Mouse (Mus musculus) forebrain, embryonic 11.5 days (tissue): ENCODE data around the gene Gm43552. TPM values are rescaled to one million over a fixed set of nuclear protein-coding genes. Genes with fewer than 3 reads are reported as not detected.
A peak's percentile ranks its signal among the peaks of the same experiment; 100 is the strongest.

Experiments
- ATAC-seq: fragments of 200-750 bp; cut with Nextera tagmentation; replicated peaks from 2 replicates; pipeline ENCODE4 v1.8.0; 2017; ENCODE audit warnings: moderate TSS enrichment; ENCODE audit not compliant: low FRiP score
- DNase-seq: peaks from one replicate; pipeline ENCODE4 v3.0.0-alpha.2; 2017; ENCODE audit warnings: low spot score
- H3K27ac ChIP-seq: fragments of 300-500 bp; sonication (generic); 2 replicates; pipeline ENCODE4 v1.5.1; 2014; ENCODE audit warnings: low read depth, low read length
- H3K27me3 ChIP-seq: fragments of 300-500 bp; sonication (generic); 2 replicates; pipeline ENCODE4 v1.6.1; 2014; ENCODE audit warnings: mild to moderate bottlenecking, low read length, mixed read lengths; ENCODE audit not compliant: control insufficient read depth, insufficient read depth
- H3K36me3 ChIP-seq: fragments of 300-500 bp; sonication (generic); 2 replicates; pipeline ENCODE4 v1.6.1; 2014; ENCODE audit warnings: mild to moderate bottlenecking, low read length, moderate library complexity, mixed read lengths; ENCODE audit not compliant: control insufficient read depth, insufficient read depth
- H3K4me1 ChIP-seq: fragments of 300-500 bp; sonication (generic); replicated peaks from 2 replicates; pipeline ENCODE4 v1.6.1; 2014; ENCODE audit warnings: low read length, mixed read lengths; ENCODE audit not compliant: control insufficient read depth, insufficient read depth
- H3K4me2 ChIP-seq: fragments of 300-500 bp; sonication (generic); 2 replicates; pipeline ENCODE4 v1.6.1; 2014; ENCODE audit warnings: low read depth, mild to moderate bottlenecking, low read length, moderate library complexity, mixed read lengths; ENCODE audit not compliant: severe bottlenecking
- H3K4me3 ChIP-seq: fragments of 300-500 bp; sonication (generic); 2 replicates; pipeline ENCODE4 v1.5.1; 2014; ENCODE audit warnings: low read depth, low read length
- H3K9ac ChIP-seq: fragments of 300-500 bp; sonication (generic); 2 replicates; pipeline ENCODE4 v1.6.1; 2014; ENCODE audit warnings: low read length
- H3K9me3 ChIP-seq: fragments of 300-500 bp; sonication (generic); 2 replicates; pipeline ENCODE4 v1.6.1; 2016; ENCODE audit warnings: low read length, mixed read lengths; ENCODE audit not compliant: control insufficient read depth
- WGBS: fragments of 180-500 bp; shearing (Covaris S2); extraction: QIAGEN DNeasy Blood & Tissue Kit; methylation state at CpG from one replicate; pipeline ENCODE4 v1.1.7; 2014; 5-methylcytosine and 5-hydroxymethylcytosine counted together
- polyA plus RNA-seq: library from polyadenylated mRNA; unstranded; fragments of >200 nt; fragmentation: Nextera tagmentation; extraction: Ambion mirVana; gene quantifications from 2 replicates; pipeline ENCODE4 v1.2.1, GENCODE M21; 2014

Gm43552 gene
- polyA plus RNA-seq, 1 experiment from 2014 or later = not detected

GRCm38 (mm10) chr5:65422803-65423202, 69.8 kb downstream of the Gm43552 start:
- Histone ChIP-seq H3K4me2 (no peak overlapping the region), H3K27ac (no peak overlapping the region), H3K4me3 (no peak overlapping the region), H3K27me3 (no peaks in the 10 kb centered on the region), H3K4me1 (no peaks in the 10 kb centered on the region), H3K36me3 (no peaks in the 10 kb centered on the region; the same call in 1 of the 2 replicates), H3K9ac (no peak overlapping the region), H3K9me3 (no peaks in the 10 kb centered on the region)
- ATAC-seq (no peak), DNase-seq (no peak)
- 92% methylated on average over 8 of the region's 8 CpGs for WGBS

GRCm38 (mm10) chr5:65420822-65421221, 71.8 kb downstream of the Gm43552 start:
- DNase-seq (no peak), ATAC-seq (no peak)
- no peak overlapping the region for H3K9ac ChIP-seq
- H3K4me3 ChIP-seq = no peak overlapping the region
- no peak overlapping the region for H3K27ac ChIP-seq
- H3K9me3 ChIP-seq = no peaks in the 10 kb centered on the region
- H3K27me3 ChIP-seq = no peaks in the 10 kb centered on the region
- H3K4me2 ChIP-seq = no peak overlapping the region
- no peaks in the 10 kb centered on the region; the same call in 1 of the 2 replicates for H3K36me3 ChIP-seq
- WGBS = 81% methylated on average over 6 of the region's 6 CpGs
- H3K4me1 ChIP-seq = no peaks in the 10 kb centered on the region

GRCm38 (mm10) chr5:65419136-65419535, 73.5 kb downstream of the Gm43552 start:
- Histone ChIP-seq H3K36me3 (no peaks in the 10 kb centered on the region; the same call in 1 of the 2 replicates), H3K4me3 (no peak overlapping the region), H3K9me3 (no peaks in the 10 kb centered on the region), H3K27me3 (no peaks in the 10 kb centered on the region), H3K4me2 (no peak overlapping the region), H3K4me1 (0 out of 2 replicates have a peak, but pooled peaks cover 2% of the 10 kb centered on the region), H3K27ac (no peak overlapping the region), H3K9ac (no peak overlapping the region)
- no peak for DNase-seq
- 81% methylated on average over 10 of the region's 10 CpGs for WGBS
- ATAC-seq = no peak

DNA sequence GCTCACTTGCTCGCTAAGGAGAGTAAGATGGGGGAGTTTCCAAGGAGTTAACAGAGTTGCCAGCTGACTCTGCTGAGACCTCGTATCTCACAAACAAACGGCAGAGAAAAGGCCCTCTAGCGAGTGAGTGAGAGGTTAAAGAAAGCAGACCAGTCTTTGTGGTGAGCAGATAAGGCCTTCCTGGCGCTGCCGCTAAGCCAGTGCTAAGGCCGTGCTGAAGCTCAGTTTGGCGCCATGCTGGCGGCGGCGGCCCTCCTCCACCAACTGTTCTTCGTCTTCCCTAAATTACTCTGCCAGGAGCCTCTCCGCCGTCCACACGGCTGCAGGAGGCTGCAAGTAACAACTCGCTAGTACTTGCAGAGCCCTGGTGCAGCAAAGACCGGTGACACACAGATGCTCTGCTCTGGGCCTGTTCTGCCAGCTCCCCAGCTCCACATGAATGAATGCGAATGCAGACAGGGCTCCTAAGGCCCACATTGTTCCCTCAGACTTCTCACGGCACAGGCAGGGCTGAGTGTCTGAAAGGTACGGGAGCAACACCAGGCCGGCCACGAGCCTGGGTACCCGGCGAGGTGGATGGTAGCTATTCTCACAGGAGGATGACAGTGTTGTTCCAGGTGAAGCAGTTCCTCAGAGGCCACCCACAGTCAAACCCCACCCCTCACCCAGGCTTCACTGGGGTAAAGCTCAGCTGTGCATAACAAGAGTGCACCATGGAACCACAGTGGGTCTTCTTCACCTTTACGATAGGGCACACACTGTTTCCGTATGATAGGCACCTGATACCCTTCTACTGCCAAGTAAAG, 76.8 kb downstream of the Gm43552 start:
- no peak overlapping the region for H3K4me3 ChIP-seq
- H3K36me3 ChIP-seq = no peaks in the 10 kb centered on the region; the same call in 1 of the 2 replicates
- no peaks in the 10 kb centered on the region for H3K27me3 ChIP-seq
- WGBS = 15% methylated on average over 26 of the region's 26 CpGs
- peak overlapping the region; percentile 26; the same call in 1 of the 2 replicates for H3K4me2 ChIP-seq
- no peak overlapping the region; the same call in 1 of the 2 replicates for H3K27ac ChIP-seq
- peak; percentile 63 for DNase-seq
- peak overlapping the region; percentile 53 for H3K9ac ChIP-seq
- ATAC-seq = 0 out of 2 replicates have a peak, but pooled peaks have one; percentile 39
- no peaks in the 10 kb centered on the region for H3K9me3 ChIP-seq
- H3K4me1 ChIP-seq = 0 out of 2 replicates have a peak, but pooled peaks cover 2% of the 10 kb centered on the region

- Histone ChIP-seq H3K27me3 (no peaks in the 10 kb centered on the region), H3K9ac (no peak overlapping the region), H3K36me3 (no peaks in the 10 kb centered on the region; the same call in none of the 2 replicates), H3K4me1 (peaks cover 4% of the 10 kb centered on the region; the same call in 1 of the 2 replicates), H3K27ac (no peak overlapping the region), H3K4me3 (no peak overlapping the region), H3K4me2 (no peak overlapping the region), H3K9me3 (no peaks in the 10 kb centered on the region)
- ATAC-seq (peak; percentile 63; the same call in 1 of the 2 replicates), DNase-seq (no peak)
- 16% methylated on average over 12 of the region's 12 CpGs for WGBS
Measured at GRCm38 (mm10) chr5:65407989-65408388, 84.6 kb downstream of the Gm43552 start.

DNA sequence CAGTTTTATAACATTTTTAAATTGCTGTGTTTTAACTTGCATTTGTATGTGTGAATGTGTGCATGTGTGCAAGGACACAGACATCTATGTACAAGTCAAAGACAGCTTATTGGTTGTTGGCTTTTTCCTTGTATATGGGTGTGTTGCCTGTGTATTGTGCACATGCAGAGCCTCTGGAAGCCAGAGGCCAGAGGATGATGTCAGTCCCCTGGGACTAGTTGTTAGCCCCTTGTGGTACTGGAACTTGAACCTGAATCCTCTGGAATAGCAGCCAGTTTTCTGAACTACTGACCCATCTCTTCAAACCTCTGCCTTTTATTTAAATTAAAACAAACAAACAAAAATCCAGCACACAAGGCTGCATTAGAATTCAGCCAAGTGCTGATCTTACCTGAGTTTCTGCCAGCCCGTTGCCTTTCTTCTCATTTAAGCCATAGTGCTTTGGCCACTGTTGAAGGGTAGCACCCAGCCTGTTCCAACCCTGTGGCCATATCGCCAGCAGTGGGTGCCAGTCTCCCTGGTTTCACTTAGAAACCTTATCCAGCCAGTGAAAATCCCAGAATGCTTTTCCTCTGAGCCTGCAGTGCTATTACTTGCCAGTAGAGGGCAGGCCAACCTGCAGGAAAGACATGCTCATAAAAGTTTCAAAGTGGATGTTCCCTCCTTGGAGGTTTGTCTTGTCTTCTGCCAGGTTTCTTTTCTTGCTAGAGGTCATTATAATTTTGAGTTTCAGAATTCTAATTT, 91.2 kb downstream of the Gm43552 start:
- ATAC-seq (no peak), DNase-seq (peak; percentile 79)
- Histone ChIP-seq H3K27ac (no peak overlapping the region), H3K4me2 (no peak overlapping the region), H3K9me3 (no peaks in the 10 kb centered on the region), H3K4me1 (no peaks in the 10 kb centered on the region), H3K27me3 (no peaks in the 10 kb centered on the region), H3K36me3 (no peaks in the 10 kb centered on the region; the same call in none of the 2 replicates), H3K4me3 (no peak overlapping the region), H3K9ac (no peak overlapping the region)
- WGBS = 31% methylated on average over 2 of the region's 2 CpGs

- no peak overlapping the region for H3K9ac ChIP-seq
- no peak for DNase-seq
- no peak overlapping the region for H3K27ac ChIP-seq
- H3K9me3 ChIP-seq = no peaks in the 10 kb centered on the region
- H3K4me2 ChIP-seq = no peak overlapping the region
- WGBS = 94% methylated on average over 7 of the region's 7 CpGs
- H3K4me1 ChIP-seq = peaks cover 5% of the 10 kb centered on the region
- H3K4me3 ChIP-seq = no peak overlapping the region
- no peaks in the 10 kb centered on the region for H3K27me3 ChIP-seq
- peaks cover 7% of the 10 kb centered on the region; the same call in 1 of the 2 replicates for H3K36me3 ChIP-seq
- no peak for ATAC-seq
Measured at GRCm38 (mm10) chr5:65394425-65394824, 98.2 kb downstream of the Gm43552 start.

- ATAC-seq (peak; percentile 28), DNase-seq (no peak)
- 3% methylated on average over 12 of the region's 12 CpGs for WGBS
Measured at GRCm38 (mm10) chr5:65391753-65392152, 100.9 kb downstream of the Gm43552 start.

More at GRCm38 (mm10) chr5:65391753-65392152, 100.9 kb downstream of the Gm43552 start:
- Histone ChIP-seq H3K27ac (no peak overlapping the region), H3K4me1 (peaks cover 7% of the 10 kb centered on the region), H3K27me3 (no peaks in the 10 kb centered on the region), H3K9ac (peak overlapping the region; percentile 69), H3K4me2 (peak overlapping the region; percentile 65), H3K4me3 (peak overlapping the region; percentile 97), H3K36me3 (peaks cover 15% of the 10 kb centered on the region; the same call in 1 of the 2 replicates), H3K9me3 (no peaks in the 10 kb centered on the region)
